Mouse (Mus musculus): ENCODE results near the gene Six6. TPM values are rescaled to one million over a fixed set of nuclear protein-coding genes. Genes with fewer than 3 reads are reported as not detected.

Six6 gene
- total RNA-seq (2021), result not detected
- long read RNA-seq, experiment 1, result 0 reads
- long read RNA-seq, experiment 2, result 0 reads

DNA sequence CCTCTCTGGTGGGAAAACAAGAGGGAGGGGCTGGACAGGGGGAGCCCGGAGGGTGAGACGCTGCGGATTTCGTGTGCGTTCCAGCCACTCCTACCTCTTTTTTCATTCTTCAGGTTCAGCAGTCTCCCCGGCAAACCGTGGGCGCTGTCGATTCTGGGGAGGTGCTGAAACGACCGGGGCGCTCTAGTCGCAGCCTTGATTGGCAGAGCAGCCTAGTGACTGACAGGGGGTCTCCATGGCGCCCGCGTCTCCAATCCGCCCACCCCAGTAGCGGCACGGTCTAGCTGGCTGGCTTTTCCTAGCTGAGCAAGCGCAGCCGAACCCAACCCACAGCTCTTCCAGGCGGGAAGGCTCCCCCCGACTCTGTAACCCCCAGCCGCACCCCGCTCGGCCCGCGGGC, at the start of gene Six6:
Six6 (plus strand) TSS at position 277 of the 400 bp plus-strand sequence.
- no peak for DNase-seq (ENCODE audit: low spot score in 2 of 2)

DNA sequence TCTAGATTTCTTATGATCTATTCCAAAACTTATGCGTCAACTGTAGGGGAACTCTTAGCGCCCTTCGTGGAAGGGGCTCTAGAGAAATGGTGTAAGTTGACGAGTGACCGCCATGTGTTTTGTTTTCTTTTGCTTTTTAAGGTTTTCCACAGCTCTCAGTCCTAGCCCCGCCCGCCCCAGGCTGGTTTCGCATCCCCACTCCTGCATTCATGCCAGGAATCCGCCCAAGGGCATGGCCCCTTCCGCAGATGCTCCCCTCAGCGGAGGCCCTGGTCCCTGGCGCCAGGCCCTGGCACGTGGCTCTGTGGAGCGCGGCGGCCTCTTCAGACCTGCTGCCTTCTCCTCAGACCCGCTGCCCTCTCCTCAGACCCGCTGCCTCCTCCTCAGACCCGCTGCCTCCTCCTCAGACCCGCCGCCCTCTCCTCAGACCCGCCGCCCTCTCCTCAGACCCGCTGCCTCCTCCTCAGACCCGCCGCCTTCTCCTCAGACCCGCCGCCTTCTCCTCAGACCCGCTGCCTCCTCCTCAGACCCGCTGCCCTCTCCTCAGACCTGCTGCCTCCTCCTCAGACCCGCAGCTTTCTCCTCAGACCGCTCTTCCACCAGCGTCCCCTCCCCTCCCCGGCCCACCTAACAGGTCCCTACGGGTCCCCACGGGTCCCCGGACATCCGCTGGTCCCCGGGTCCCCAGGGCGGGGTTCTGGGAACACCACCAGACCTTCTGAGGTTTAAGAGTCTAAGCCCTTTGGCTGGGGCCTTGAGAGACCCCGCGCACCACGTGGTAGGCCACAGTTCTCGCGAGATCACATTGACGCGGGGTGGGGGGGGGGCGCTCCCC, 22.3 kb upstream of the Six6 start:
- no peak for DNase-seq (ENCODE audit: low spot score in 2 of 2)

DNA sequence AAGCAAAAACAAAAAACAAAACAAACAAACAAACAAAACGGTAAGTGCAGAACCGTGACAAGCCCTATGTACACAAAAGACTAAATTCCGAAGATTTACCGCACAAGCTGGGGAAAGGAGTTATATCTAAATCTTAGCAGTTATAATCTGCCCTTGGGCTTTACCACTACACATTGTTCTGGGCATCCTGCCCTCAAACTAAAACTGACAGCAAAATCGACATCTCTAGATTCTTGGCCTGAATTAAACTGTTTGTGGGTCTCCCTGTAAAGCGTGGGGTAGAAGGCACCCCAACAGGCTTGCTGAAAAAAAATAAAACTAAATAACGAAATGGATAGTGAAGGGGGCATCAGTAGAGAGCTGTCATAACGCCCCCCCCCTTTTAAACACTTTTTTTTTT, 2.9 kb upstream of the Six6 start:
- DNase-seq (ENCODE audit: low spot score in 2 of 2), result no peak

DNA sequence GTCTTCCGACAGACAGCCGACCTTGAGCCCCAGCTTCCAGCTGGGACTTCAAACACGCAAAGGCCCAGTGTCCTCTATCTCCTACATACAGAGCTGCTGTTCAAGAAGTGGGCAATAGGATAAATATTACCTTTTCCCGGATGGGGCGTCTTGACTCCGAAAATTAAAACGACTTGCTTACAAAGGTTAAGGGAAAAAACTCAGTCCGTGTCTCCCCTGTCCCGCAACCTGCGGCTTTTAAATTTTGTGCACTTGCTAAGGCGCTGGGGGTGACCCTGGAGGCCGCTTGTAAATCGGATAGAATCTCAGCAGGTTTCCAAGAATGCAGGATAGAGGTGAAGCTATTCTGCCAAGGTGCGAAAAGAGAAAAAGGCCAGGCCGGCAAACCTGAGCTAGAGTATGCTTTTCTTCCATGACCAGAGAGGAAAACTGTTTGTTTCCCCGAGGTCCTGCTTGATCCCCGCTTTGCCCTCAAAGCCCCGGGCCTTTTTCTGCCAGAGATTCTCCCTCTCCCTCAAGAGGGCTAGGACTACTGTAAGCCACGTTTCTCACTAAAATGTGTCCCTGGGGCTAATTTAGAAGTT, 2.1 kb upstream of the Six6 start:
- no peak for DNase-seq (ENCODE audit: low spot score in 2 of 2)

DNA sequence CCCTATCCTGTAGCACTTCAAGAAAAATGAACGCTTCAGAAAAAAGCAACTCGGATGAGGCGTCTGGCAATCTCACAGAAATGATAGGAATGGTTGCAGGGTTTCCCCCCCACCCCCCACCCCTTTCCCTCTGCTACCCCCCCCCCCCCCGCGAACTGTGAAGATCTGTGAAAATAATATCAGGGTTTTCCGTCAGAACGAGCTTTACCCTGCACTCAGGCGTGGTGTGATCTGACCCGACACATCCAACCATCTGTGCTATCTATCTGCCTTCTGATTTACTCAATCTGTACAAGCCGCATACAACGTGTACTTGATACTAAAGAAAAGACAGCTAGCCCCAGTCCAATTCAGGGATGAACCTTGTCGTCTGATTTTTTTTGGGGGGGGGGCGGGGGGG, 1.5 kb upstream of the Six6 start:
- DNase-seq (ENCODE audit: low spot score in 2 of 2), result no peak

DNA sequence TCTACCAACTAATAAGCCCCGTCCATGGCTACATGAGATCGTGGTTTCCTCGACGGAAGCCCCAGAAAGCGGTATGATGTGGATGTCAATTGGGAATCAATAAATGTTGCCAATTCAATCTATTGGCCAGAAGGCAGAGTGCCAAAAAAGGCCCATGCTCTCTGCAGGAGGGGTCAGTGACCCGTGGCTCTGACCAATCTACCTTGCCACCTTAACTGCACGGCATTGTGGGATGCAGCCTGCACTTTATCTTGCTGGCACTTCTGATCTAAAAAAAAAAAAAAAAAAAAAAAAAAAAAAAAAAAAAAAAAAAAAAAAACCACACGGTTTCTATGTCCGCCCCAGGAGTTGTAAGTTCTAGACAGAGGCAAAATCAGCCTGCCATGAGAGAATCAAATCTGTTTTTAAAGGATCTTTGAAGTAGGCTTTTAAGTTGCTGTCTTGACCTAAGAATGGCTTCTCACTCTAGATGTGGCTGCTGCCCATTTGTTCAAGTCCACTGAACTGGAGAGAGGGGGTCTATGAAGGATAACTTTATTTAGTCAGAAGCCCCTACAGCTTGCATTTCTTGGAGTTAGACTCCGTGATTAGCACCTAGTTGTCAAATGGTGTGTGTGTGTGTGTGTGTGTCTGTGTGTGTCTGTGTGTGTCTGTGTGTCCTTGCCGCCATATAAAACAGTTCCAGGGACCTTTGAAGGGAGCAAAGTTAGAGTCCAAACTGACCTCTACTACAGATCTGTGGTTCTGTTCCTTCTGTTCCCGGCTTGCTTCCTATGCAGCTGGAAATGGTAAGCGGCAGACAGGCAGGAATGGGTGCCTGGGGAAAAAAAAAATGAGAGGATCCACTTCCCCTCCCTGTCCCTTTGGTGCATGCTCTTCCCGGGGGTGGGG, 847 bp upstream of the Six6 start:
- no peak for DNase-seq (ENCODE audit: low spot score in 2 of 2)

DNA sequence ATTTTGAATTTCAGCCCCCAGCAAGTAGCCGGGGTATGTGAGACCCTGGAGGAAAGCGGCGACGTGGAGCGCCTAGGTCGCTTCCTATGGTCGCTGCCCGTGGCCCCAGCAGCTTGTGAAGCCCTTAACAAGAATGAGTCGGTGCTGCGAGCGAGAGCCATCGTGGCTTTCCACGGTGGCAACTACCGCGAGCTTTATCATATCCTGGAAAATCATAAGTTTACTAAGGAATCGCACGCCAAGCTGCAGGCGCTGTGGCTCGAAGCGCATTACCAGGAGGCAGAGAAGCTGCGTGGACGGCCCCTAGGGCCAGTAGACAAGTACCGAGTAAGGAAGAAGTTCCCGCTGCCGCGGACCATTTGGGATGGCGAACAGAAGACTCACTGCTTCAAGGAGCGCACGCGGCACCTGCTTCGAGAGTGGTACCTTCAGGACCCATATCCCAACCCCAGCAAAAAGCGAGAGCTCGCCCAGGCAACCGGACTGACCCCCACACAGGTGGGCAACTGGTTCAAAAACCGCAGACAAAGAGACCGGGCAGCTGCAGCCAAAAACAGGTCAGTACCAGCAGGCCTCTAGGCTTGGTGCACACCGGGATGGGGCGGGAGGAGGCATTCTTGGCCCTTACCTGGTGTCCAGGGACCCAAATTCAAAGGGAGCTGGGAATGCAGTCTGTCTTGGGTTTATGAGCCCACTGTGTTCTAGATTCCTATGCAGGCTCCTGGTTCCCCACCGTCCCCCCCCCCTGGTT, 554 bp downstream of the Six6 start, which contains the start of gene 4930447C04Rik:
4930447C04Rik (minus strand) TSS at position 704 of the 751 bp plus-strand sequence.
- no peak for DNase-seq (ENCODE audit: low spot score in 2 of 2)

DNA sequence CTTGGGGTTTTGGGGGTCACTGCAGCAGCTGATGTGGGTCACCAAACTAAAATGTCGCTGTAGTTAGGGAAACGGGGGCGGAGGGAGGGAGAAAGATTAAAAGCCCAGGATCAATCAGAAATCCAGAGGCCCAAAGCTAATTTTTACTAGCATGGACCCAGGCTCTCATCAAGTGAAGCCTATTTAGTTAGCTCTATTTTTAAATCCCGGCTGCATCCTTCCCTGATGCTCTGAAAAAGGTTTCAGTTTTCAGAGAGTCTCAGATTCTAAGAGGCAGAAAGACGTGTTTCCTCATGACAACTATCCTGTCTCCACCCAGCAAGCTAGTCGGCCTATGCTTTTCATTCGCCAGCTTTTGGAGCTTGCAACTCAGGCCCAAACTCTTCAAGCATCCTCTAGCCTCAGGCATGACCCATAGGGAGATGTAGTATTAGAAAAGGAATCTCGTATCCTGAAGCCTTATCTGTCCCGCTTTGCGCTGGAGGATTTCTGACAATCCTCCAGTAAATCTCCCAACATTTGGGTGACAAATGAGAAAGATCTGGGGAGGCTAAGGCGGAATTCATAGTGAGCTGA, 1.2 kb downstream of the Six6 start:
- no peak for DNase-seq (ENCODE audit: low spot score in 2 of 2)

DNA sequence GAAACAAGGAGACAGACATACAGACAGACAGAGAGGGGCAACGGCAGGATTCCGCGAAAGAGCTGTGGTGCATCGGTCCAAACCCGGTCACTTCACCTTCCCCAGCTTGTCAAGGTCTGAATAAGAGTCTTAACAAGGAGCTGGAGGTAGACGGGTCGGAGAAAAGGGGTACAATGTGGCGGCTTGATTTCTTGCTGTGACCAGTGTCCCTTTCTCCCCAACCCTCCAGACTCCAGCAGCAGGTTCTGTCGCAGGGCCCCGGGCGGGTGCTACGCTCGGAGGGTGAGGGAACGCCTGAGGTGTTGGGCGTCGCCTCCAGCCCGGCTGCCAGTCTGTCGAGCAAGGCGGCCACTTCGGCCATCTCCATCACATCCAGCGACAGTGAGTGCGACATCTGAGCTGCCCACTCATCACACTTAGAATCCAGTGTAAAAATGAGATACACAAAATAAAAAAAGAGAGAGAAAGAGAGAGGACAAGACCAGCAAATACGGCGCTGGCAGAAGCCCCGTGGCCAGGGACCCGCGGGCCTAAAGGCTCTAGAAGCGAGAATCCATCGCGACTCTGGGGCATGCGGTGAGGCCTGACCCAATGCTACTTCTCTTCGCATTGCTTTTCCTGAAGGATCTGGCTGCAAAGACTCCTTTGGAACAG, 1.8 kb downstream of the Six6 start:
- no peak for DNase-seq (ENCODE audit: low spot score in 2 of 2)

DNA sequence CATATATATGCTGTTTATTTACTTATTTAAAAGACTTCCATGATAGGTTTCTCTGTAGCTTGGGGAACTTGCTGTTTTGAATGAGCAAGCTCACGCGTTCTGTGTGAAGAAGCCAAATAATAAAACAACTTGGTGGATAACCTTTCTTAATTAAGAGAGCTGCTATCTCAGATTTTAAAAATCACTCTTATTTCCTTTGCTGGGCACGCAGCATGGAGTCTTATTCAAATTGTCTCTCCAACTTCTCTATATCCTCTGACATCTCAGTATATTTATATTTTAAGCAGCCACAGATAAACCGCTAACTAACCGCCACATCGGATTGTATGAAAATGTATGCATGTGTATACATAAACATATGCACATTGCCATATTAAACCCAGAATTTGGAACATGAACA, 2.5 kb downstream of the Six6 start:
- DNase-seq (ENCODE audit: low spot score in 2 of 2), result no peak

DNA sequence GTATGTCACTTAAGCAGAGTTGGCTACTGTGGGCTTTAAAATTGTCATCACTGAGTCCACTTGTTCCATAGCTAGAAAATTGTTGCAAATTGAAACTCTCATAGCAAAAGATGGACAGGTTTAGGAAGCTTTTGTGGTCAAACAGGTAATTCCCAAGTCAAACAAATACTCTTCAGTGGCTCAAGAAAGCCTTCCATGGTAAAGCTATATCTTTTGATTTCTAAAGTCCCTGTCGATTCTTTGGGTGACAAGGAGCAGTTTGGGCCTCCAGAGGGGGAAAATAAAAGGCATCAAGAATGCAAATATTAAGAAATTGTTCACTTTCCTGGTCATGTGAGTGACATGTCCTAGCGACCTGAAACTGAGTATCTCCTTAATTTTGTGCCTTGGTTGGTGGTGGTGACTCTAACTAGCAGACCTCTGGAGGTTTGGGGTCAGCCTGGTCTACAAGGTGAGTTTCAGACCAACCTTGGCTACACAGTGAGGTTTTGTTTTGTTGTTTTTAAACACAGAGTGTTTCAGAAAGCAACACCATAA, 4.0 kb downstream of the Six6 start:
- DNase-seq (ENCODE audit: low spot score in 2 of 2), result no peak

DNA sequence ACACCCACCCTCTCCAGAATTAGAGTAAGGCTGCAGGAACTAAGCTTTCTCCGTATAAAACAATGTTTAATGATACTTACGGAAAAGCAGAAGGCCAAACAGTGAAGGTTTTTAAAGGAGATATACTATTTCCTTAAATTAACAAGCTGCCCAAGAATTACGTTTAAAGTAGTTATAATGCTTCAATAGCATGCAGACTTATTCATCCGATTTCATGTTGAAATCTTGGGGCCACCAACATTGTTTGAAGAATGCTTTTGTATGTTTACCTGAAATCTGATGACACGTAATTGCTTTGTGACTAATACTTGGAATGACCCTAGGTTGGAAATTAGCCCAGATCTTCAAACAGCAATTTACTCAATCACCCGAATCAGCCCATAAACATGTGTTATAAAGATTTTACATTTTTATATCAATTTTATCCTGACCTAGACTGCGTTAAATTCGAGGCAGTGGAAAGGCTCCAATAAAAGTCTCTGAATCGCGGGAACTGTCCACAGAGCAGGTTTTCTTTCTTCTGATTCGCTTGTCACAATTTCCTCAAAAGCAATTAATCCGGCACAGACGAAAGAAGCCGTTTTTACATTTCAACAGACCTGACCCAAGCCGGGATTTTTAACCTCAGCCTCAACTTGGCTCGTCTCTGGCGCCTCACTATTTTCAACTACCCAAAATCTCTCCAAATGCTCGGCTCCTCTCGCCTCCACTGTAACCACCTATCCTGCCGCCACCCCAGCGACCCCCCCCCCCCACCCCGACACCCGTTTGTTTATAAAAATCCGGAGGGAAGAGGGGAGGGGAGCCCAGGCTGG, 4.9 kb downstream of the Six6 start:
- no peak for DNase-seq (ENCODE audit: low spot score in 2 of 2)

DNA sequence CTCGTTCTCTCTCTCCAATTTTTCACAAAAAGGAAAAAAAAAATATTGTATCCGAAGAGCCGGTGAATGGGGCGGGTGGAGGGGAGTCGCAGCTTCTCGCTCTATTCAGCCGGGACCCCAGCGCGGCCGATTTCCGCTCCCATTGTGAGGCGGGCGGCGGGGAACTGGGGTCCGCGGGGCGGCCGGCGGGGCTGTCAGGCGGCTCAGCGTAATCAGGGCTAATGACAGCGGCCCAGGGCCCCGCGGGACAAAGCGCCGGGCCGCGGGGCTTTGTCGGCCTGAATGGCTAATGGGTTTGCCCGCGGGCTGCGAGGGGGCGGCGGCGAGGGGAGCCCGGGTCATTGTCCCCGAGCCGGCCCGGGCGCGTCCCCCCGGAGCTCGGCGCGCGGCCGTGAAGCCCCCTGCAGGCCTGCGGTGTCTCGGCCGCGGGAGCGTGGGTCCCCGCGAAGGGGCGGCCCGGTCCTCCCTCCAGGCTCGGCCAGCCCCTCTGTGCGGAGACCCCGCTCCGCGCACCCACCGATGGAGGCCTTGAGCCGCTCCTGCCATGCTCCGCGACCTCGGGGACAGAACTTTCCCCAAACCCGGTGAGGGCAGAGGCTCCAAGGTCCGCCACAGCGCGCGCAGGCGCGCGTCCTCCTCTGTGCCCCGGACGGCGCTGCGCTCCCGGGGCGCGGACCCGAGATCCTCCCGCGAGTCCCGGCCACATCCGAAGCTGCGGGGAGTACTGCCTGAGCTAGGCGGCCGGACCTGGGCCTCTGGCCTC, 5.8 kb downstream of the Six6 start:
- no peak for DNase-seq (ENCODE audit: low spot score in 2 of 2)

DNA sequence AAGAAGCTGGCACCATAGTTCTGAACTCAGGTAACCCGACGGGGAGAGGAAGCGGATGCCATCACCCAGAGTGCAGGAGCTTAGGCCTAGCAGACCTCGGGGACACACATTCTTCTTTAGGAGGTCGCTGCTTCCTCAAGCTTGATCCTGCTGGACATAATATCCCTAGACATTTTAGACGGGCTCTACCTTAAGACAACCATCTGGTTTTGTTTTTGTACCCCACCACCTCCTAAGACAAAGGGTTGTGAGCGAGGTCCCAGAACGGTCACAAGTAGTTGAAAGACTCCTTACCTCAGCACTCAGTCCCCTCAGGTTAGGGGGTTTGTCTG, 6.3 kb downstream of the Six6 start:
- DNase-seq (ENCODE audit: low spot score in 2 of 2), result no peak

DNA sequence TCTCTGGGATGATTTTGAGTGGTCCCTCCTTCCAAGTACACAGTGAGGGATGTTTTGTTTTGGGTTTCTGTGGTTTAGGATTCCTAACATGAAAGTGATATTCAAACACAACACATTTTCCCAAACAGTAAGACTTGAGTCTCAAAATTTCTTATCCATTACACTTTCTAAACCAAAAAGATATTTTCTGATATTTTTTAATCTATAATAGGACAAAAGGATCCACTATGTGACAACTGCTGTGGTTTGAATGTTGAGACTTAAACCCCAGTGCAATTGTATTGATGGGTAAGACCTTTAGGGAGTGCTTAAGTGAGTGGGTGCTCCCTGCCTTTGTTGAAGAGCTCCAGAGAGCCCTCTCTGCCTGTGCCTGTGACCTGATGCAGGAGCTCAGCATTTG, 7.1 kb downstream of the Six6 start:
- DNase-seq (ENCODE audit: low spot score in 2 of 2), result no peak

DNA sequence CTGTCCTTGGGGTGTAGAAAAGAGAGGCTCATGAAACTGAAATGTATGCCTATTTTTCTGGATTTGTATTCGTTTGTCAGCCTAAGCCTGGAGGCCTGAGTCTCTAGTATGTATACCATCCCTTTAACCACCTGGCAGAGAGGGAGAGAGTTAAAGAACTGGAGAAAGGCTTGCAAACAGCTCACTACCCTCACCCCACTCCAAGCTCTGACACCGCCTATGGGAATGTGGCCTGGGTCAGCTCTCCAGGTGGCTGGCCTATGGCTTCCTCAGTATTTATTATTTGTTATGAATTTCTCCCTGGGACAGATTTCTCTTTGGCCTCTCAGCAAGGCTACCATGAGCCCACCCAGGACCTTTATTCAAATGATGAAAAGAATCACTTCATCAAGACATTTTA, 7.6 kb downstream of the Six6 start:
- no peak for DNase-seq (ENCODE audit: low spot score in 2 of 2)

DNA sequence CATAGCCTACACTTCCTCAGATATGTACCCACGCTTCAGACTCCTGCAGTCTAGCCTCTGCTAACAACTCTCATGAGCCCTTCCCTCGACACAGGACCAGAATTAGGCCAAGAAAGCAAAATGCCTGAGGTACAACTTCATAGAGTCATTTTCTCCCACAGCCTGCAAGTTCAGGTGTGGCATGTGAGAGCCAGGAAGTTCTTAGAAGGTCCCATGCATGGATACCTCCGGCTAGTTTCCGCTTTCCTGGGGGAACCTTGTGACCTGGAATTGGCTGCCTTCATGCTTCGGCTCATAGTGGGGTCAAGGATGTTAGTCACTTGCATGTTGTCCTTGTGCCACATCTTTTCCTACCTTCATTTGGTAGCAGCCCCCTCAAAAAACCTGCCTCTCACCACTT, 13.4 kb downstream of the Six6 start:
- no peak for DNase-seq (ENCODE audit: low spot score in 2 of 2)

DNA sequence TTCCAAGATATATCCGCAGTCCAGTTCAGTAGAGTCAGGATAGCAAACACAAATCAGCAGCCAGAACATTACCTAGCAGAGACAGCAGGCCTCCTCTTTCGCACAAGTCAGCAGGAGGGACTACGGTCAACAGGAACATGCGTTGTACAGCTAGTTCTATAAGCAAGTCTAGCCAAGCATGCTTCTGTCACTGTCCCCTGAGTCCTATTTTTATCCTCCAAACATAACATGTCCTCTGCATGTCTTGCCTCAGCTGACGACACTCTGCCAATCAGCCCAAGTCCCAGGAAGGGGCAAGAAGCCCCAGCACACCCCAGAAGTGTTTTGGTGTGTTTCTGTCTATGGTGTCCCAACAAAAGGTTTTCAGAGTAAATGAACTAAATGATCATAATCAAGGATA, 14.2 kb downstream of the Six6 start:
- DNase-seq (ENCODE audit: low spot score in 2 of 2), result no peak
